Mouse (Mus musculus) neutrophil, adult 65 days (primary cell): ENCODE data around the gene Gm5849. TPM values are rescaled to one million over a fixed set of nuclear protein-coding genes. Genes with fewer than 3 reads are reported as not detected.

Experiments used
- total RNA-seq: library from RNA; stranded (reverse); gene quantifications from 2 replicates; pipeline ENCODE4 v1.2.4, GENCODE M21; 2023

Gene Gm5849
- not detected in 2 replicates for total RNA-seq

GRCm38 (mm10) chr3:90777776-90778175 lies at the start of gene Gm5849:
TSS of gene Gm5849 (minus strand) at chr3:90777876.

GRCm38 (mm10) chr3:90726606-90727005 lies 51.1 kb downstream of the Gm5849 start, which contains the start of gene Pglyrp4:
TSS of gene Pglyrp4 (plus strand) at chr3:90726906.

Other genes starting within 250 kb of the Gm5849 start
- not detected in 2 replicates for gene S100a16, start 240.6 kb downstream of the Gm5849 start, total RNA-seq
- 7.2 and 9.0 TPM in 2 replicates for gene S100a3, start 217.3 kb downstream of the Gm5849 start, total RNA-seq
- 4.0 TPM in 1 of 2 replicates, not detected in the other for gene S100a2, start 187.6 kb downstream of the Gm5849 start, total RNA-seq
- not detected in 2 replicates for gene Gm42674, start 176.0 kb downstream of the Gm5849 start, total RNA-seq
- 255 and 265 TPM in 2 replicates for gene S100a4, start 174.1 kb downstream of the Gm5849 start, total RNA-seq
- gene S100a5, start 169.4 kb downstream of the Gm5849 start, total RNA-seq: 1.8 TPM in 1 of 2 replicates, not detected in the other
- 1,586 and 1,659 TPM in 2 replicates for gene S100a6, start 165.0 kb downstream of the Gm5849 start, total RNA-seq
- gene S100a7a, start 123.9 kb downstream of the Gm5849 start, total RNA-seq: 1.6 and 1.7 TPM in 2 replicates
- gene S100a8, start 108.9 kb downstream of the Gm5849 start, total RNA-seq: 28,077 and 51,899 TPM in 2 replicates
- gene S100a9, start 82.2 kb downstream of the Gm5849 start, total RNA-seq: 41,670 and 63,036 TPM in 2 replicates
- gene Pglyrp4, start 51.0 kb downstream of the Gm5849 start, total RNA-seq: 1.2 and 1.7 TPM in 2 replicates